Mouse (Mus musculus): ENCODE results near the gene Msi2. TPM values are rescaled to one million over a fixed set of nuclear protein-coding genes. Genes with fewer than 3 reads are reported as not detected.

Gene Msi2
- polyA plus RNA-seq, 1 experiment from 2014 or later = 29.9 TPM

- no peak overlapping the region for H3K4me3 ChIP-seq
- peaks cover 99% of the 10 kb centered on the region for H3K36me3 ChIP-seq
- no peak overlapping the region for H3K27ac ChIP-seq
- 91% methylated on average over 9 of the region's 9 CpGs for WGBS
- H3K4me1 ChIP-seq (replicated peaks) = peaks cover 45% of the 10 kb centered on the region
- no peaks in the 10 kb centered on the region for H3K9me3 ChIP-seq
- DNase-seq (ENCODE audit: low spot score) = no peak
- H3K27me3 ChIP-seq (ENCODE audit: insufficient read depth, poor library complexity, severe bottlenecking) = no peaks in the 10 kb centered on the region
Measured at GRCm38 (mm10) chr11:88660404-88660803, 57.9 kb downstream of the Msi2 start.

- peaks cover 99% of the 10 kb centered on the region for H3K36me3 ChIP-seq
- H3K4me1 ChIP-seq (replicated peaks) = peaks cover 46% of the 10 kb centered on the region
- no peak overlapping the region for H3K4me3 ChIP-seq
- H3K9me3 ChIP-seq = no peaks in the 10 kb centered on the region
- no peak for DNase-seq (ENCODE audit: low spot score)
- WGBS = 91% methylated on average over 5 of the region's 5 CpGs
- H3K27me3 ChIP-seq (ENCODE audit: insufficient read depth, poor library complexity, severe bottlenecking) = no peaks in the 10 kb centered on the region
- no peak overlapping the region for H3K27ac ChIP-seq
Measured at GRCm38 (mm10) chr11:88658926-88659325, 59.4 kb downstream of the Msi2 start.

- Histone ChIP-seq H3K9me3 (no peaks in the 10 kb centered on the region), H3K4me3 (no peak overlapping the region), H3K36me3 (peaks cover 92% of the 10 kb centered on the region), H3K27me3 (ENCODE audit: insufficient read depth, poor library complexity, severe bottlenecking) (no peaks in the 10 kb centered on the region), H3K4me1 (replicated peaks) (peaks cover 45% of the 10 kb centered on the region), H3K27ac (no peak overlapping the region)
- DNase-seq (ENCODE audit: low spot score) = no peak
- 90% methylated on average over 8 of the region's 8 CpGs for WGBS
Measured at GRCm38 (mm10) chr11:88655786-88656185, 62.5 kb downstream of the Msi2 start.

- Histone ChIP-seq H3K27ac (no peak overlapping the region), H3K4me1 (replicated peaks) (peaks cover 48% of the 10 kb centered on the region), H3K36me3 (peaks cover 92% of the 10 kb centered on the region), H3K27me3 (ENCODE audit: insufficient read depth, poor library complexity, severe bottlenecking) (no peaks in the 10 kb centered on the region), H3K9me3 (no peaks in the 10 kb centered on the region), H3K4me3 (no peak overlapping the region)
- DNase-seq (ENCODE audit: low spot score) = no peak
- WGBS = 94% methylated on average over 3 of the region's 3 CpGs
Measured at GRCm38 (mm10) chr11:88655214-88655566, 63.1 kb downstream of the Msi2 start.

- WGBS = 89% methylated on average over 18 of the region's 18 CpGs
- Histone ChIP-seq H3K9me3 (no peaks in the 10 kb centered on the region), H3K27ac (no peak overlapping the region), H3K4me1 (replicated peaks) (peaks cover 48% of the 10 kb centered on the region), H3K4me3 (no peak overlapping the region), H3K27me3 (ENCODE audit: insufficient read depth, poor library complexity, severe bottlenecking) (no peaks in the 10 kb centered on the region), H3K36me3 (peaks cover 88% of the 10 kb centered on the region)
- DNase-seq (ENCODE audit: low spot score) = no peak
Measured at GRCm38 (mm10) chr11:88654391-88655213, 63.7 kb downstream of the Msi2 start.

GRCm38 (mm10) chr11:88650275-88650674 is 68.0 kb downstream of the Msi2 start:
- WGBS = 66% methylated on average over 4 of the region's 4 CpGs
- no peaks in the 10 kb centered on the region for H3K9me3 ChIP-seq
- H3K4me3 ChIP-seq = no peak overlapping the region
- H3K27me3 ChIP-seq (ENCODE audit: insufficient read depth, poor library complexity, severe bottlenecking) = no peaks in the 10 kb centered on the region
- no peak overlapping the region for H3K27ac ChIP-seq
- peaks cover 88% of the 10 kb centered on the region for H3K36me3 ChIP-seq
- peaks cover 69% of the 10 kb centered on the region for H3K4me1 ChIP-seq (replicated peaks)
- DNase-seq (ENCODE audit: low spot score) = no peak

GRCm38 (mm10) chr11:88649009-88649408 is 69.3 kb downstream of the Msi2 start:
- 66% methylated on average over 2 of the region's 2 CpGs for WGBS
- DNase-seq (ENCODE audit: low spot score) = no peak
- no peaks in the 10 kb centered on the region for H3K27me3 ChIP-seq (ENCODE audit: insufficient read depth, poor library complexity, severe bottlenecking)
- H3K27ac ChIP-seq = no peak overlapping the region; the same call in 1 of the 2 replicates
- H3K9me3 ChIP-seq = no peaks in the 10 kb centered on the region
- H3K36me3 ChIP-seq = peaks cover 88% of the 10 kb centered on the region
- H3K4me1 ChIP-seq (replicated peaks) = peaks cover 78% of the 10 kb centered on the region
- no peak overlapping the region for H3K4me3 ChIP-seq

- Histone ChIP-seq H3K9me3 (no peaks in the 10 kb centered on the region), H3K27me3 (ENCODE audit: insufficient read depth, poor library complexity, severe bottlenecking) (no peaks in the 10 kb centered on the region), H3K36me3 (peaks cover 90% of the 10 kb centered on the region), H3K4me3 (no peak overlapping the region), H3K4me1 (replicated peaks) (peaks cover 83% of the 10 kb centered on the region), H3K27ac (no peak overlapping the region; the same call in 1 of the 2 replicates)
- no peak for DNase-seq (ENCODE audit: low spot score)
- 85% methylated on average over 5 of the region's 5 CpGs for WGBS
Measured at GRCm38 (mm10) chr11:88648407-88648806, 69.9 kb downstream of the Msi2 start.

- WGBS = 91% methylated on average over 6 of the region's 6 CpGs
- no peaks in the 10 kb centered on the region for H3K9me3 ChIP-seq
- peaks cover 89% of the 10 kb centered on the region for H3K36me3 ChIP-seq
- H3K4me3 ChIP-seq = no peak overlapping the region
- peaks cover 71% of the 10 kb centered on the region for H3K4me1 ChIP-seq (replicated peaks)
- H3K27ac ChIP-seq = 0 out of 2 replicates have a peak overlapping the region, but pooled peaks have one; percentile 25
- DNase-seq (ENCODE audit: low spot score) = no peak
- H3K27me3 ChIP-seq (ENCODE audit: insufficient read depth, poor library complexity, severe bottlenecking) = no peaks in the 10 kb centered on the region
Measured at GRCm38 (mm10) chr11:88646493-88646892, 71.8 kb downstream of the Msi2 start.

- no peaks in the 10 kb centered on the region for H3K27me3 ChIP-seq (ENCODE audit: insufficient read depth, poor library complexity, severe bottlenecking)
- no peak for DNase-seq (ENCODE audit: low spot score)
- WGBS = 64% methylated on average over 7 of the region's 7 CpGs
- H3K4me1 ChIP-seq (replicated peaks) = peaks cover 74% of the 10 kb centered on the region
- H3K4me3 ChIP-seq = no peak overlapping the region
- peak overlapping the region; percentile 77 for H3K27ac ChIP-seq
- peaks cover 92% of the 10 kb centered on the region for H3K36me3 ChIP-seq
- no peaks in the 10 kb centered on the region for H3K9me3 ChIP-seq
Measured at GRCm38 (mm10) chr11:88645821-88646220, 72.5 kb downstream of the Msi2 start.

- WGBS = 25% methylated on average over 7 of the region's 7 CpGs
- Histone ChIP-seq H3K27me3 (ENCODE audit: insufficient read depth, poor library complexity, severe bottlenecking) (no peaks in the 10 kb centered on the region), H3K4me1 (replicated peaks) (peaks cover 71% of the 10 kb centered on the region), H3K36me3 (peaks cover 96% of the 10 kb centered on the region), H3K27ac (peak overlapping the region; percentile 77), H3K4me3 (no peak overlapping the region), H3K9me3 (no peaks in the 10 kb centered on the region)
- no peak for DNase-seq (ENCODE audit: low spot score)
Measured at GRCm38 (mm10) chr11:88644719-88645118, 73.6 kb downstream of the Msi2 start.

- H3K36me3 ChIP-seq = peaks cover 91% of the 10 kb centered on the region
- peaks cover 52% of the 10 kb centered on the region for H3K4me1 ChIP-seq (replicated peaks)
- DNase-seq (ENCODE audit: low spot score) = no peak
- no peak overlapping the region for H3K27ac ChIP-seq
- no peak overlapping the region for H3K4me3 ChIP-seq
- no peaks in the 10 kb centered on the region for H3K9me3 ChIP-seq
- WGBS = 69% methylated on average over 4 of the region's 4 CpGs
- H3K27me3 ChIP-seq (ENCODE audit: insufficient read depth, poor library complexity, severe bottlenecking) = no peaks in the 10 kb centered on the region
Measured at GRCm38 (mm10) chr11:88639862-88640261, 78.5 kb downstream of the Msi2 start.

GRCm38 (mm10) chr11:88638936-88639542 is 79.3 kb downstream of the Msi2 start:
- H3K36me3 ChIP-seq = peaks cover 91% of the 10 kb centered on the region
- H3K27ac ChIP-seq = no peak overlapping the region

More at GRCm38 (mm10) chr11:88638936-88639542, 79.3 kb downstream of the Msi2 start:
- DNase-seq (ENCODE audit: low spot score) = no peak
- H3K27me3 ChIP-seq (ENCODE audit: insufficient read depth, poor library complexity, severe bottlenecking) = no peaks in the 10 kb centered on the region
- WGBS = 87% methylated on average over 6 of the region's 6 CpGs
- H3K9me3 ChIP-seq = no peaks in the 10 kb centered on the region
- H3K4me3 ChIP-seq = no peak overlapping the region
- peaks cover 47% of the 10 kb centered on the region for H3K4me1 ChIP-seq (replicated peaks)
